Mouse (Mus musculus): ENCODE data around the gene Cxcr5. TPM values are rescaled to one million over a fixed set of nuclear protein-coding genes. Genes with fewer than 3 reads are reported as not detected.
A peak's percentile ranks its signal among the peaks of the same experiment; 100 is the strongest.

The Cxcr5 gene
- total and polyA plus RNA-seq, 2 experiments from 2014 or later = not detected

GRCm38 (mm10) chr9:44513121-44513520 is 48.6 kb downstream of the Cxcr5 start:
- Histone ChIP-seq H3K9ac (replicated peaks; ENCODE audit: low read length, poor library complexity, severe bottlenecking) (no peak overlapping the region), H3K4me1 (ENCODE audit: insufficient read depth, low read length) (peaks cover 11% of the 10 kb centered on the region; the same call in 1 of the 2 replicates), H3K27me3 (ENCODE audit: insufficient read depth, low read length) (no peaks in the 10 kb centered on the region), H3K9me3 (ENCODE audit: low read length) (no peaks in the 10 kb centered on the region), H3K27ac (ENCODE audit: low read depth, low read length) (no peak overlapping the region), H3K36me3 (ENCODE audit: insufficient read depth, low read length) (peaks cover 15% of the 10 kb centered on the region), H3K4me2 (ENCODE audit: low read depth, low read length, poor library complexity, severe bottlenecking) (no peak overlapping the region), H3K4me3 (ENCODE audit: low read depth, low read length) (no peak overlapping the region)
- ATAC-seq (ENCODE audit: low FRiP score) (no peak), DNase-seq (ENCODE audit: low spot score) (no peak)
- no peak for TF ChIP-seq CTCF (IDR thresholded peaks at IDR 0.05)
- WGBS = 89% methylated on average over 11 of the region's 11 CpGs

- Histone ChIP-seq H3K9ac (replicated peaks; ENCODE audit: low read length, poor library complexity, severe bottlenecking) (no peak overlapping the region), H3K4me1 (ENCODE audit: insufficient read depth, low read length) (peaks cover 11% of the 10 kb centered on the region; the same call in 1 of the 2 replicates), H3K27me3 (ENCODE audit: insufficient read depth, low read length) (no peaks in the 10 kb centered on the region), H3K4me3 (ENCODE audit: low read depth, low read length) (no peak overlapping the region), H3K27ac (ENCODE audit: low read depth, low read length) (no peak overlapping the region), H3K9me3 (ENCODE audit: low read length) (no peaks in the 10 kb centered on the region), H3K36me3 (ENCODE audit: insufficient read depth, low read length) (peaks cover 20% of the 10 kb centered on the region), H3K4me2 (ENCODE audit: low read depth, low read length, poor library complexity, severe bottlenecking) (no peak overlapping the region)
- ATAC-seq (ENCODE audit: low FRiP score) (no peak), DNase-seq (ENCODE audit: low spot score) (no peak)
- WGBS = 94% methylated on average over 3 of the region's 3 CpGs
- no peak for TF ChIP-seq CTCF (IDR thresholded peaks at IDR 0.05)
Observed at GRCm38 (mm10) chr9:44512717-44513003, 49.0 kb downstream of the Cxcr5 start.

- TF ChIP-seq CTCF (IDR thresholded peaks at IDR 0.05) = no peak
- H3K4me2 ChIP-seq (ENCODE audit: low read depth, low read length, poor library complexity, severe bottlenecking) = no peak overlapping the region
- H3K36me3 ChIP-seq (ENCODE audit: insufficient read depth, low read length) = peaks cover 25% of the 10 kb centered on the region
- WGBS = 71% methylated on average over 9 of the region's 9 CpGs
- H3K9ac ChIP-seq (replicated peaks; ENCODE audit: low read length, poor library complexity, severe bottlenecking) = no peak overlapping the region
- no peaks in the 10 kb centered on the region for H3K27me3 ChIP-seq (ENCODE audit: insufficient read depth, low read length)
- H3K4me1 ChIP-seq (ENCODE audit: insufficient read depth, low read length) = peaks cover 11% of the 10 kb centered on the region; the same call in 1 of the 2 replicates
- no peaks in the 10 kb centered on the region for H3K9me3 ChIP-seq (ENCODE audit: low read length)
- no peak overlapping the region for H3K4me3 ChIP-seq (ENCODE audit: low read depth, low read length)
- ATAC-seq (ENCODE audit: low FRiP score) = no peak
- DNase-seq (ENCODE audit: low spot score) = no peak
- no peak overlapping the region for H3K27ac ChIP-seq (ENCODE audit: low read depth, low read length)
Observed at GRCm38 (mm10) chr9:44511935-44512716, 49.6 kb downstream of the Cxcr5 start.

GRCm38 (mm10) chr9:44510872-44511601 is 50.6 kb downstream of the Cxcr5 start:
- Histone ChIP-seq H3K27ac (ENCODE audit: low read depth, low read length) (no peak overlapping the region), H3K4me1 (ENCODE audit: insufficient read depth, low read length) (peaks cover 11% of the 10 kb centered on the region; the same call in 1 of the 2 replicates), H3K4me2 (ENCODE audit: low read depth, low read length, poor library complexity, severe bottlenecking) (no peak overlapping the region), H3K9ac (replicated peaks; ENCODE audit: low read length, poor library complexity, severe bottlenecking) (no peak overlapping the region), H3K27me3 (ENCODE audit: insufficient read depth, low read length) (no peaks in the 10 kb centered on the region), H3K9me3 (ENCODE audit: low read length) (no peaks in the 10 kb centered on the region), H3K36me3 (ENCODE audit: insufficient read depth, low read length) (peaks cover 36% of the 10 kb centered on the region), H3K4me3 (ENCODE audit: low read depth, low read length) (no peak overlapping the region)
- TF ChIP-seq CTCF (IDR thresholded peaks at IDR 0.05) = no peak
- 65% methylated on average over 5 of the region's 5 CpGs for WGBS
- DNase-seq (ENCODE audit: low spot score) (peak; percentile 73), ATAC-seq (ENCODE audit: low FRiP score) (no peak)

GRCm38 (mm10) chr9:44510355-44510871 is 51.3 kb downstream of the Cxcr5 start:
- WGBS = 40% methylated on average over 9 of the region's 9 CpGs
- Histone ChIP-seq H3K4me1 (ENCODE audit: insufficient read depth, low read length) (peaks cover 11% of the 10 kb centered on the region; the same call in 1 of the 2 replicates), H3K4me2 (ENCODE audit: low read depth, low read length, poor library complexity, severe bottlenecking) (no peak overlapping the region; the same call in 1 of the 2 replicates), H3K9ac (replicated peaks; ENCODE audit: low read length, poor library complexity, severe bottlenecking) (no peak overlapping the region), H3K36me3 (ENCODE audit: insufficient read depth, low read length) (peaks cover 42% of the 10 kb centered on the region), H3K27me3 (ENCODE audit: insufficient read depth, low read length) (no peaks in the 10 kb centered on the region), H3K9me3 (ENCODE audit: low read length) (no peaks in the 10 kb centered on the region), H3K27ac (ENCODE audit: low read depth, low read length) (0 out of 2 replicates have a peak overlapping the region, but pooled peaks have one; percentile 6), H3K4me3 (ENCODE audit: low read depth, low read length) (no peak overlapping the region)
- ATAC-seq (ENCODE audit: low FRiP score) (no peak), DNase-seq (ENCODE audit: low spot score) (no peak)
- TF ChIP-seq CTCF (IDR thresholded peaks at IDR 0.05) = no peak
